Mouse (Mus musculus) kidney, adult 2 months (tissue): ENCODE results near the gene Zfp90. TPM values are rescaled to one million over a fixed set of nuclear protein-coding genes. Genes with fewer than 3 reads are reported as not detected.

Source experiments
- DNase-seq: peaks from one replicate; pipeline ENCODE4 v3.0.0; 2021
- H3K27ac ChIP-seq: fragments of 200-500 bp; 2 replicates; pipeline ENCODE4 v1.5.1; 2012; ENCODE audit warnings: low read depth, low read length, control low read depth, inconsistent platforms; ENCODE audit not compliant: insufficient read depth
- H3K27me3 ChIP-seq: fragments of 200-500 bp; replicated peaks from 2 replicates; pipeline ENCODE4 v1.6.1; 2012; ENCODE audit warnings: mild to moderate bottlenecking, moderate library complexity, low read length, inconsistent platforms; ENCODE audit not compliant: control insufficient read depth, insufficient read depth
- H3K36me3 ChIP-seq: fragments of 200-500 bp; 2 replicates; pipeline ENCODE4 v1.6.1; 2012; ENCODE audit warnings: mild to moderate bottlenecking, moderate library complexity, low read length, inconsistent platforms; ENCODE audit not compliant: control insufficient read depth, insufficient read depth
- H3K4me1 ChIP-seq: fragments of 200-500 bp; 2 replicates; pipeline ENCODE4 v1.6.1; 2011; ENCODE audit warnings: low read length; ENCODE audit not compliant: control insufficient read depth, insufficient read depth
- H3K4me3 ChIP-seq: fragments of 200-500 bp; 2 replicates; pipeline ENCODE4 v1.5.1; 2011; ENCODE audit warnings: mild to moderate bottlenecking, low read depth, low read length, control low read depth; ENCODE audit not compliant: insufficient read depth
- CTCF ChIP-seq: fragments of 200-500 bp; conservative IDR thresholded peaks from 2 replicates; pipeline ENCODE4 v1.5.1; 2011; ENCODE audit warnings: low read depth, mild to moderate bottlenecking, control low read depth, low read length, moderate library complexity, mixed read lengths; ENCODE audit not compliant: insufficient read depth, insufficient read length
- POLR2A ChIP-seq: fragments of 200-500 bp; IDR thresholded peaks from one replicate; pipeline ENCODE4 v1.6.1; 2011; ENCODE audit warnings: low read depth, low read length, control low read depth
- WGBS: fragments of 180-500 bp; shearing (Covaris S2); methylation state at CpG from one replicate; pipeline ENCODE4 v1.1.7; 2018; 5-methylcytosine and 5-hydroxymethylcytosine counted together
- polyA plus RNA-seq: library from polyadenylated mRNA; depleted of rRNA; stranded (reverse); fragments of >200 nt; gene quantifications from 2 replicates; pipeline ENCODE4 v1.2.3, GENCODE M21; 2012

Gene Zfp90
- polyA plus RNA-seq, 1 experiment, result 1.9 TPM

- TF ChIP-seq CTCF (no peak), POLR2A (no peak)
- H3K27ac ChIP-seq, result no peak overlapping the region
- H3K36me3 ChIP-seq, result no peaks in the 10 kb centered on the region
- 30% methylated on average over 1 of the region's 1 CpGs for WGBS
- H3K4me1 ChIP-seq, result no peaks in the 10 kb centered on the region
- H3K27me3 ChIP-seq, result no peaks in the 10 kb centered on the region
- DNase-seq, result no peak
- H3K4me3 ChIP-seq, result no peak overlapping the region
Measured at GRCm38 (mm10) chr8:106433667-106434066, 18.5 kb downstream of the Zfp90 start.

DNA sequence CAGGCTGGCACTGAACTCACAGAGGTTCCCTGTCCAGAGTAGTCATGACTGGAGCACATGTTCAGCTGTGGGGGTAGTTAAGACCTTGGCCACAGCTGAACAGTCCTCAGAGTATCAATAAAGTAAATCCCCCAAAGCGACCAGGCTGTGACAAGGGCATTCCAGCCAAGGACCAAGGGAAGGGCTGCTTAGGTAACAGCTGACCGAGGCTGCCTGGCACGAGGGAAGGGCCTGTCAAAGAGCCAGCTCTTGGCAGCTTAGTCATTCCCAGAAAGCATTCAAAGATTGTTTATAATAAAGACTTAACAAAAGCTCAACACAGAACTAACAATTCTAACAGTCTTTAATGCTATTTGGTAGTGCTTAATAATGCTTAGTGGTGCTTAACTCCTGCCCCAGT lies 22.7 kb downstream of the Zfp90 start:
- TF ChIP-seq POLR2A, result no peak
- no peak for TF ChIP-seq CTCF
- DNase-seq, result peak; percentile 65
- WGBS, result 45% methylated on average over 3 of the region's 3 CpGs
- Histone ChIP-seq H3K4me1 (no peaks in the 10 kb centered on the region), H3K4me3 (no peak overlapping the region), H3K27ac (no peak overlapping the region), H3K27me3 (no peaks in the 10 kb centered on the region), H3K36me3 (no peaks in the 10 kb centered on the region)

DNA sequence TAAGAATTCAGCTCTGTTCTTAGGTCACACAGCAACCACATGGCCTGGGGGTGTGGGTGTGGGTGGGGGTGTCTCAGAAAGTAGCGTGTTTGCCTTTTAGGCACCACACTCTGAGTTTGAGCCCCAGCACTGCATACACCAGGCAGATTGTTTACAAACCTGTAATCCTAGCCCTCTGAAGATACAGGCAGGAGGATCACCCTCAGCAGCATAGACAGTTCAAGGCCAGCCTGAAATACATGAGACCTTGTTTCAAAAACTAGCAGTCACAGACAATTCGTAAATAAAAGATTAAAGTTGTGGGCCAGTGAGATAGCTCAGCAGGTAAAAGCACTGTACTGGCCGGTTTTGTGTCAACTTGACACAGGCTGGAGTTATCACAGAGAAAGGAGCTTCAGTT lies 25.0 kb downstream of the Zfp90 start:
- no peaks in the 10 kb centered on the region for H3K27me3 ChIP-seq
- H3K36me3 ChIP-seq, result no peaks in the 10 kb centered on the region
- 91% methylated on average over 3 of the region's 3 CpGs for WGBS
- no peak overlapping the region for H3K27ac ChIP-seq
- DNase-seq, result no peak
- no peak overlapping the region for H3K4me3 ChIP-seq
- TF ChIP-seq POLR2A (no peak), CTCF (no peak)
- H3K4me1 ChIP-seq, result no peaks in the 10 kb centered on the region

- Histone ChIP-seq H3K27ac (no peak overlapping the region), H3K36me3 (no peaks in the 10 kb centered on the region), H3K4me3 (no peak overlapping the region), H3K27me3 (no peaks in the 10 kb centered on the region), H3K4me1 (no peaks in the 10 kb centered on the region)
- 100% methylated on average over 1 of the region's 1 CpGs for WGBS
- TF ChIP-seq CTCF (no peak), POLR2A (no peak)
- no peak for DNase-seq
Measured at GRCm38 (mm10) chr8:106442740-106443139, 27.6 kb downstream of the Zfp90 start.

- Histone ChIP-seq H3K36me3 (no peaks in the 10 kb centered on the region), H3K4me3 (no peak overlapping the region), H3K27ac (no peak overlapping the region), H3K4me1 (no peaks in the 10 kb centered on the region), H3K27me3 (no peaks in the 10 kb centered on the region)
- 79% methylated on average over 6 of the region's 6 CpGs for WGBS
- TF ChIP-seq CTCF (no peak), POLR2A (no peak)
- no peak for DNase-seq
Measured at GRCm38 (mm10) chr8:106451301-106452085, 36.4 kb downstream of the Zfp90 start.

- H3K4me3 ChIP-seq, result no peak overlapping the region
- H3K27me3 ChIP-seq, result no peaks in the 10 kb centered on the region
- H3K36me3 ChIP-seq, result no peaks in the 10 kb centered on the region
- DNase-seq, result no peak
- TF ChIP-seq CTCF (no peak), POLR2A (no peak)
- 42% methylated on average over 12 of the region's 12 CpGs for WGBS
- no peak overlapping the region for H3K27ac ChIP-seq
- no peaks in the 10 kb centered on the region for H3K4me1 ChIP-seq
Measured at GRCm38 (mm10) chr8:106452701-106453481, 37.8 kb downstream of the Zfp90 start.

DNA sequence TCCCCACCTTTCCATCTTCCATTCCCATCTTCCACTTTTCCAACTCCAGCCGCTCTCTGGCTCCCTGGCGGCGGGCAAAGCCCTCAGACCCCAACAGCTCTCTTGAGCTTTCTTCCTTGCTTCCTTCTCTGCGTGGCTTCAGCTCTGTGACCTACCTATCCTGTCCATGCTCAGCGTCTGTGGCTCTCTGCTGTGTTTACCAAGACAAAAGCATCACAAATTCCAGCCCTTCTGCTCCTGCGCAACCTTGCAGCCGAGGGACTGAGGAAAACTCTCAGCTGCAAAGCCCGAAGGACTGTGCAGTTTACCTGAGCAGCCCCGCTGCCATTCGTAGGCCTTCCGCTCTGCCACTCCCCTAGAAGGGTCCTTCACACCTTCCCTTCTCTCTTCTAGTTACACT lies 38.9 kb downstream of the Zfp90 start:
- no peak for TF ChIP-seq POLR2A
- no peak for TF ChIP-seq CTCF
- no peak for DNase-seq
- Histone ChIP-seq H3K27ac (no peak overlapping the region), H3K36me3 (no peaks in the 10 kb centered on the region), H3K4me3 (no peak overlapping the region), H3K27me3 (no peaks in the 10 kb centered on the region), H3K4me1 (no peaks in the 10 kb centered on the region)
- WGBS, result 79% methylated on average over 11 of the region's 11 CpGs
